Mouse (Mus musculus): ENCODE results near the gene Ddx54. TPM values are rescaled to one million over a fixed set of nuclear protein-coding genes. Genes with fewer than 3 reads are reported as not detected.

Gene Ddx54
- polyA plus RNA-seq (2017; shearing (Covaris generic)): 97.1 TPM

GRCm38 (mm10) chr5:120612442-120612821 is at the start of gene Ddx54, which contains the start of gene Rita1:
Gene Ddx54, plus strand, starts transcription at chr5:120612739.
Gene Rita1, minus strand, starts transcription at chr5:120612589.

GRCm38 (mm10) chr5:120588569-120589094 is 23.9 kb upstream of the Ddx54 start, which contains the start of the genes Tpcn1 and Iqcd:
Gene Tpcn1, minus strand, starts transcription at chr5:120588673.
Gene Iqcd, plus strand, starts transcription at chr5:120589016.

GRCm38 (mm10) chr5:120634131-120634530 is 21.6 kb downstream of the Ddx54 start, which contains the start of gene Cfap73:
Gene Cfap73, minus strand, starts transcription at chr5:120634235.

GRCm38 (mm10) chr5:120648569-120649373 is 36.2 kb downstream of the Ddx54 start, which contains the start of gene Rasal1:
Gene Rasal1, plus strand, starts transcription at chr5:120648812.

Other genes starting within 250 kb of the Ddx54 start
- gene Lhx5, start 181.0 kb upstream of the Ddx54 start, polyA plus RNA-seq (2017; shearing (Covaris generic)): not detected
- gene Sdsl, start 139.9 kb upstream of the Ddx54 start, polyA plus RNA-seq (2017; shearing (Covaris generic)): 0.24 TPM
- gene Sds, start 136.2 kb upstream of the Ddx54 start, polyA plus RNA-seq (2017; shearing (Covaris generic)): not detected
- gene Plbd2, start 109.1 kb upstream of the Ddx54 start, polyA plus RNA-seq (2017; shearing (Covaris generic)): 6.5 TPM
- 19.1 TPM for gene Slc8b1, start 101.6 kb upstream of the Ddx54 start, polyA plus RNA-seq (2017; shearing (Covaris generic))
- 29.6 TPM for gene Tpcn1, start 24.1 kb upstream of the Ddx54 start, polyA plus RNA-seq (2017; shearing (Covaris generic))
- gene Iqcd, start 23.7 kb upstream of the Ddx54 start, polyA plus RNA-seq (2017; shearing (Covaris generic)): 1.2 TPM
- 8.8 TPM for gene Rita1, start 150 bp upstream of the Ddx54 start, polyA plus RNA-seq (2017; shearing (Covaris generic))
- not detected for gene Cfap73, start 21.5 kb downstream of the Ddx54 start, polyA plus RNA-seq (2017; shearing (Covaris generic))
- gene Rasal1, start 36.1 kb downstream of the Ddx54 start, polyA plus RNA-seq (2017; shearing (Covaris generic)): 14.6 TPM
- 35.3 TPM for gene Dtx1, start 99.2 kb downstream of the Ddx54 start, polyA plus RNA-seq (2017; shearing (Covaris generic))
- 1.2 TPM for gene Oas2, start 137.1 kb downstream of the Ddx54 start, polyA plus RNA-seq (2017; shearing (Covaris generic))
- 14.1 TPM for gene Oas3, start 164.9 kb downstream of the Ddx54 start, polyA plus RNA-seq (2017; shearing (Covaris generic))
- gene Oas1e, start 182.8 kb downstream of the Ddx54 start, polyA plus RNA-seq (2017; shearing (Covaris generic)): not detected
- 13.0 TPM for gene Oas1c, start 199.8 kb downstream of the Ddx54 start, polyA plus RNA-seq (2017; shearing (Covaris generic))
- not detected for gene Oas1f, start 234.6 kb downstream of the Ddx54 start, polyA plus RNA-seq (2017; shearing (Covaris generic))
- gene Oas1h, start 248.7 kb downstream of the Ddx54 start, polyA plus RNA-seq (2017; shearing (Covaris generic)): not detected

Measured in inflammation-experienced regulatory T-cells, adult 16 weeks (primary cell).